Mouse (Mus musculus): Measurements from ENCODE around the gene Cabp1.

Gene Cabp1

DNA sequence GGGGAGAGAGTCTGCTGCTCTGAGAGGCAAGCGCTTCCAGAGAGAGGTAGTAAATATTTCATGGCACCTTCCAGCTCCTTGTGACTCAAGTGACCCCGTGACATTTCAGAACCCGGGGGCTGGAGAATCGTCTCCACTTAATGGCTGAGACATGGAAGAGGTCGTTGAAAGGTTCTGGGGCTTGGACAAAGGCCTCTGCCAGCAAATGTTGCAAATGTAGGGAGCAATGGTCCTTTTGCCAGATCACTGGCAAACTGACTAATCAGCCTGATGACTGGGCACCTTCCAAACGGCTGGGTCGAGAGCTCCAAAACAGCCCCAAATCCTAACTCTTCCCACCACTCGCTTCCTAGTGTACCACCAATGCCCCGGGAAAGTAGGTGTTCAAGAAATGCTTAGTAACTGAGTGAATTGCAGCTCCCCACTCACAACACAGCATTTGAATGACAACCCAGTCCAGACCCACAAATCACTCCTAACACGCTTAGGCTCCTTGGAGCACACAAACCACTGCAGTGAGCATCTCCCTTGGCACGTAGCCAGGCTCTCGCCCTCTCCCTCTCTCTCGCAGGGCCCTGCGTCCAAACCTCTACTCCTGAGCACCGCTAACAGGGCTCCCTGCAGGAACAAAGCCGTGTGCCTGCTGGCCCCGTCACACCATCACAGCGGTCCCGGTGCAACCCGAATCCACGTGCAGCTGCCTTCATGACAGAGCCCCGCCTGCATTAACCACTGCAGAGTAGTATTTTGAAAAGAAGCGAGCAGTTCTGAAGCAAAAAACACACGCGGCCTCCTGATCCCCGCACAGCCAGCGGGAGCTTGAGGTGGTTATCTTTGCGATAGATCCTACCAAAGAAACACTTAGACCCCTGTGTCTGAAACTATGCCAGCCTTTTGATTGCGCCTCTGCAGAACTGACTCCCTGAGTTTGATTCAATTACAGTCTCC, 2.0 kb downstream of the Cabp1 start:
- CTCF ChIA-PET: interaction anchor here in 3 of 4 experiments (0.6 to 1.0 kb wide), 4 partner anchors 11 to 212 kb away, joined by 3 to 18 read pairs (median 5); no protein-coding TSS in a partner anchor
- POLR2A ChIA-PET: interaction anchor here (0.7 to 6.6 kb wide), 12 partner anchors 8 to 283 kb away, joined by 3 to 70 read pairs (median 3); no protein-coding TSS in a partner anchor

DNA sequence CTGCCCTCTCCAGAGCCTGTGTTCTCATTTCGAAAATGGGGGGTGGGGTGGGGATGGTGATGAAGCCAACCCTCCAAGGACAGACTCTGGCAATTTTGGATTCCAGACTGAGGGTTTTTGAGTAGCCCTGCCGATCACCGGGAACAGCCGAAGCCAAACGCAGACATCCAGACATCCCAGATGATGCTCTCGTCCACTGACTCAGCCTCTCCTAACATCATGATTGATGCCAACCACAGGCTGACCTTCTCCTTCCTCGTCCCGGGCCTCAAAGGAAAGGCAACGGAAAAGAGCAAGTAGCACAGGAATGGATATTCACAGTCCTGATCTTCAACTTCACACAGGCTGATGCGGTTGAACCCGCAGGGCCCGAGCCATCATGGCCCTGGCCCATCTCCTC, 4.1 kb downstream of the Cabp1 start:
- CTCF ChIA-PET: no interaction called here
- POLR2A ChIA-PET: interaction anchor here in 1 of 4 experiments (6.6 kb wide), 1 partner anchor 15 kb away, joined by 70 read pairs; no protein-coding TSS in a partner anchor

DNA sequence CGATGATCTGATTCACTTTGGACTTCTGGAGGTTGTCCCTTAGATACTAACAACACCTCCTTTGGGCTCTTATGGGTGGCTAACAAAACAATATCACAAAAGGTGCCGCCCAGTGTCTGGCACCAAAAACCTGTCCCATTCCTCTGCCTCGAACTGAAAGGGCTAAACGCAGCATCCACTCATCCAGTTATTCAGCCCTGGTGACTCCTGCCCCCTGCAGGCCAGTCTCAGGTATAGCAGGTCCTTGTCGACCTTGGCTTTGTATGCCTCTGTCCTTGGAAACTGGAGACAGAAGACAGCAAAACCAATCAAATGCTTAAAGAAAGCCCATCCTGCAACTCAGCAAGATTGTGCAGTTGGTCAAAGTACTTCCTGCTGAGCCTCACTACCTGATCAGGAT, 5.4 kb downstream of the Cabp1 start:
- CTCF ChIA-PET: interaction anchor here (0.7 to 3.3 kb wide), 11 partner anchors 10 to 358 kb away, joined by 3 to 25 read pairs (median 5); no protein-coding TSS in a partner anchor

DNA sequence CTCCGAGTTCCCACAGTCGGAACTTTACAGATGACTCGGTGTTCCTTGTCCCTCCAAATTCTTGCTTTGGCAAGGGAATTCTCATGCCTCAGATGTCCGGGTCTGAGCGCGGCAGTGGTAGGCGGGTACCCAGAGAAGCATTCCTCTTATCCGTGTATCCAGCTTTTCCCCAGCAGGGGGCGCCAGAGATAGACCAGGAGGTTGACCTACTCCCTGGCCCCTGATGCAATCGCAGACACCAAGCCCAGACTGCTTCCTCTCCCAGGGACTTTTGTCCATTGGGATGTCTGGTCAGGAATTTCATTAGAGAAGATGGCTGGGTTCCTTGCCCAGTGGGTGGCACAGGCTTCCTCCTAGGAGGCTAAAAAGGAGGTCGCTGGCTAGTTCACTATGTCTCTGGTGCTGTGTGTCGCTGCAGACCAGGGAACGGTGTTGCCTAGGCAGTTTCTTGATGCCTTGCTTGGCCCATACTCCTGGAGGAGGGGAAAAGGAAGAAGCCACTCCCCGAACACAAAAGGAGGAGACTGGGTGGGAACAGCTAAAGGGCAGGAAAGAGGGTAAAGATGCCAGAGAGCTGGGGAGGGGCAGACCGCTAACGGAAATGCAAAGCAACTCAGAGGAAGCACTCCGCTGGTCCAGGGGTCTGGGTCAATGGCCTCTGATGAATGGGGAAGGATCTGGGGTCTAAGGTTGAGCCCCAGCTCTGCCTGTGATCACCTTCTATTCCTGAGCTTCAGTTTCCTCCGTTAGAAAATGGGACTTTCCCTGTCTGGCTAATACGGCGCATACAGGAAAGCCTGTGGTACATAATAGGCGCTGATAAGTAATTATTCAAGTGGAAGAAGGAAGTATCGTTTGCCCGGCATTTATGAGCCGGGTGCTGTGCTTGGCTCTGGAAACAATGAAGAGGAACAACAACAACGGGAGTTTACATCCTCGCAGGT, 6.7 kb downstream of the Cabp1 start:
- POLR2A ChIA-PET: interaction anchor here in 3 of 4 experiments (0.5 to 4.8 kb wide), 72 partner anchors 8 to 350 kb away, joined by 3 to 35 read pairs (median 4); partner anchors contain the start of genes Mlec (in 3 of the 3), Unc119b (in 3 of the 3), Rnf10 (in 2 of the 3) and Pop5 (in 1 of the 3)

More for the DNA sequence above, 5.4 kb downstream of the Cabp1 start:
- POLR2A ChIA-PET: interaction anchor here in 3 of 4 experiments (0.8 to 4.8 kb wide), 11 partner anchors 10 to 84 kb away, joined by 3 to 34 read pairs (median 13); partner anchors contain the start of genes Mlec (in 1 of the 3), Rnf10 (in 1 of the 3) and Unc119b (in 1 of the 3)

DNA sequence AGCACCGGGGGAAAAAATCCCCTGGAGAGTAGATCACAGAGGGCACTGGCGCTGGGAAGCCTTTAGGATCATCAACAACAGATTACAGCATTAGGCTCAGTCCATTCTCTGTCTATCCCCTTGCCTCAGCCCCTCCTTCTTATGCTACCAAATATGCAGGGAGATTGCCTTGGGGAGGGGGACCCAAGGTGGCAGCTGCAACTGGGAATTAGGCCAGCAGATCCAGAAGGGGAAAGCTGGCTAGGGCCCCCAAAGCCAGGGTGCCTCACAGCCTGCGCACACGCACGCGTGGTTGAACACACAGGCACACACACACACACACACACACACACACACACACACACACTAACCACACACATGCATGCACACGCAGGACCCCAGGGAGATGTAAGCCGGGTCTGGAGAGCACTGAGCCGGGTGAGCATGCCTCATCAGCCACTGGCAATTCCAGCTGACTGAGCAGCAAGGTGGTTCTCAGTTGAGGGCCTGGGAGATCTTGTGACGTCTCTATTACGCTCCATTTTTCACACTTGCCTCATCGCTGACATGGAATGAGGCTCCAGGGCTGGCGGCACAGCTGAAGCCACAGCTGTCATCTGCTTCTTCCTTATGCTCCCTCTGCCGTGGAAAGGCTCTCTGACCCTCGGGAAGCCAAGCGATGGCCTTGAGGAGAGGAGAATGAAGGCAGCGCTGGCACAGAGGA, 7.7 kb downstream of the Cabp1 start:
- CTCF ChIA-PET: interaction anchor here (0.6 to 3.3 kb wide), 44 partner anchors 7 to 369 kb away, joined by 3 to 25 read pairs (median 4); partner anchors contain the start of genes Pop5 (in 2 of the 4), Acads (in 1 of the 4), Mlec (in 1 of the 4) and Srsf9 (in 1 of the 4)
- POLR2A ChIA-PET: interaction anchor here (0.5 to 4.8 kb wide), 64 partner anchors 7 to 305 kb away, joined by 3 to 35 read pairs (median 4); partner anchors contain the start of genes Cabp1 (in 2 of the 4), Mlec (in 2 of the 4), Unc119b (in 2 of the 4) and Pop5 (in 1 of the 4)

More for the DNA sequence above, 6.7 kb downstream of the Cabp1 start:
- CTCF ChIA-PET: interaction anchor here (0.5 to 3.3 kb wide), 59 partner anchors 8 to 368 kb away, joined by 3 to 25 read pairs (median 4); partner anchors contain the start of genes Pop5 (in 2 of the 4), Acads (in 1 of the 4), Mlec (in 1 of the 4) and Rnf10 (in 1 of the 4)

DNA sequence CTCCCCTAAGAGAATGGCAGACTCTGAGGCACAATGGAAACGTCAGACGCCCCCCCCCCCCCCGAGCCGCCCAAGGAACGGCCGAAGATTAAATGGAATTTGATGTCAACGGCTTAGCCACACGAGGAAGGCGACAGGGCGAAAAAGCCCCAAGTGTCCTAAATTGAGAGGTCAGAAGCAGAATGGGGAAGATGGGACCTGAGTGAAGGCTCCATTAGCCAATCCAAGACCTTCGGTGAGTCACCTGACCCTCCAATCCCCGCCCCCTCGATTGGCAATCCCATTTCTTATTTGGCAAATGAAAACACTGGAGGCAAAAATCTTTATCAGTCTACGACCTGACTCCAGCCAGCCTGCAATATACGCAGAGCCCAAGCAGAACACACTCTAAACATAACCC, 9.5 kb downstream of the Cabp1 start:
- ChIA-PET POLR2A (interaction anchor here in 3 of 4 experiments (0.7 to 2.8 kb wide), 16 partner anchors 9 to 654 kb away, joined by 3 to 14 read pairs (median 4); partner anchors contain the start of genes Cabp1 (in 2 of the 3), Dynll1 (in 1 of the 3), Mlec (in 1 of the 3) and Rnf10 (in 1 of the 3)), CTCF (interaction anchor here in 3 of 4 experiments (0.5 to 1.4 kb wide), 8 partner anchors 10 to 348 kb away, joined by 3 to 7 read pairs (median 4); partner anchors contain the start of genes Cabp1 (in 1 of the 3) and Unc119b (in 1 of the 3))

DNA sequence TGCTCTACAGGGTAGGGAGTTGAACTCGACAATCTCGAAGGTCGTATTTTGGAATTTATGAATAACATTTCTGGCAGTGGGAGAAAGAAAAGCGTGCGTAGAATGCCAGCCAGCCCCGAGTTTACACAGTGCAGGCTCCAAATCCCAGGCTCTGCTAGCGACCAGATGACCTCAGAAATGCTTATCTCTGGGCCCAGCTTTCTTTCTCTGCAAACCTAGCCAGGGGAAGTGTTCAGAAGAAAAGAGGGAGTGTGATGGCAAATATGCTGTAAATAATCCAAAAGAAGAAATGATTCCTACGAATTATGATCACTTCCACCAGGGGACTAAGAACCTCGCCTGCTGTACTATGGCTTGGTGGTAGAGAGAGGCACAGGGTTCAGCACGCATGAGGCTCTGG, 10.7 kb downstream of the Cabp1 start:
- ChIA-PET POLR2A (interaction anchor here in 2 of 4 experiments (1.0 to 3.3 kb wide), 11 partner anchors 8 to 49 kb away, joined by 3 to 29 read pairs (median 4); partner anchors contain the start of genes Cabp1 (in 1 of the 2), Mlec (in 1 of the 2) and Unc119b (in 1 of the 2)), CTCF (interaction anchor here in 1 of 4 experiments (1.4 kb wide), 1 partner anchor 11 kb away, joined by 5 read pairs; the partner anchor contains the start of gene Cabp1)

DNA sequence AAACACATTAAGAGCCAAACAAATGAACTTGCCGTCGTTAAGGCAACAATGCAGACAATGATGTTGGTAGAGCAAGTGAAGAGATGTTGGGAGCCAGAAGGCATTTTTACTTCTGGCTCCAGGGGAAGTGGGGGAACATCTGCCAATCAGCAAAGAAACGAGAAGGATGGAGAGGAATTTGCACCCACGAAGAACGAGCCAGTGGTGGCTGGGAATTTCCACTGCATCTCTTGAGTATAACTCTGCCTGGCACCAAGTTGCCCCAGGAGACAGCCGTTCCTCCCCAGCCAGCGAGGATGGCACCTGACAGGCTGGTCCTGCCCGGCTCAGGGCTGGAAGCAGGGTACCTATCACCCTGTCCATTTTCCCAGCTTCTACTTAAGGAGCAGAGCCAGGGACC, 11.3 kb downstream of the Cabp1 start:
- ChIA-PET CTCF (interaction anchor here in 3 of 4 experiments (0.6 to 1.2 kb wide), 5 partner anchors 17 to 345 kb away, joined by 3 to 7 read pairs (median 4); no protein-coding TSS in a partner anchor), POLR2A (interaction anchor here in 3 of 4 experiments (0.6 to 3.3 kb wide), 19 partner anchors 9 to 172 kb away, joined by 3 to 29 read pairs (median 4); partner anchors contain the start of genes Rnf10 (in 2 of the 3), Acads (in 1 of the 3), Cabp1 (in 1 of the 3) and Mlec (in 1 of the 3))

DNA sequence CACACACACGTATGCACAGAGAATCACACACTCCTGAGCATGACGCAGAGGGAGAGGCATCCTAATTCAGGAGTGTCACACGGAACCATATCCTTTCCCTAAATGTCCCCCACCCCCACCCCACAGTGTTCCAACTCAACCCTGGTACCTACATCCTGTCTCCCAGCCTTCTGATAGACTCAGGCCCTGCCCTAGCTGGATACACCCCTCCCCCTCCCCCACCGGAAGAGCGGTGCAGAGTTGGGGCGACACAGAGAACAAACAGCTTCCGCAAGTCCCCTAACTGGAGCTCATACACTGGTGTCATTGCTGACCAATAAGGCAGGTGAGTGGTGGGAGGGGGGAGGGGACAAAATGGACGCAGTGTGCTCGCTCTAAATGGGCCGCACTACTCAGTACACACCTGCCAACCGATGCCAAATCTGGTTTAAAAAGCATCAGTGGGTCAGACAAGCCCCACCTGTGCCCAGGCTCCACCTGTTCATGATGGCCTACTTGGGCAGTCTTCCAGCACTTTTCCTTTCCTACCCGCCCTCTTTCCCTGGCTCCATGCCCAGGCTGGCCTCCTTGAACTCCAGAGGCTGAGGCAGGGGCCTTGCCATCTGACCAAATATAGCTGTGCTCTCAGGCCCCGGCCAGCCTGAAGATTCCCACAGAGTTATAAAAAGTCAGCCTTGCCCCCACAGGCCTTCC, 12.8 kb downstream of the Cabp1 start:
- POLR2A ChIA-PET: interaction anchor here (0.6 to 3.8 kb wide), 46 partner anchors 11 to 1951 kb away, joined by 3 to 29 read pairs (median 4); partner anchors contain the start of genes Dynll1 (in 2 of the 4), Mlec (in 2 of the 4), Pop5 (in 2 of the 4) and Cabp1 (in 1 of the 4)
- CTCF ChIA-PET: interaction anchor here (0.5 to 3.0 kb wide), 20 partner anchors 9 to 903 kb away, joined by 3 to 24 read pairs (median 6); partner anchors contain the start of gene Cabp1 (in 1 of the 4)

DNA sequence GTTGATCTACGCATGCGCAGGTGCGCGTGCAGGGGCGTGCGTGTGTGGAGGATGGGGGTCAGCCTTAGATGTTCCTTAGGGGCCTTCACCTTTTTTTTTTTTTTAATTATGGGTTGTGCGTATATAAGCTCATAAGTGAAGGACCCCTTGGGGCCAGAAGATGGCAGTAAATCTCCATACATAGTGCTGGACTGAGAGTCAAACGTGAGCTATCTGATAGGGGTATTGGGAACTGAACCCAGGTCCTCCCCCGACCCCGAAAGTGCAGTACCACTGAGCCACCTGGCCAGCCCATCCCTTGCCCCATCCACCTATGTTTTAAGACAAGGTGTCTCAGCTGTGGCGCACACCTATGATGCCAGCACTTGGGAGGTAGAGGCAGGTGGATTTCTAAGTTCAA, 14.6 kb downstream of the Cabp1 start:
- ChIA-PET POLR2A (interaction anchor here in 3 of 4 experiments (0.6 to 3.8 kb wide), 27 partner anchors 8 to 1609 kb away, joined by 3 to 15 read pairs (median 4); partner anchors contain the start of genes Mlec (in 1 of the 3) and Rnf10 (in 1 of the 3)), CTCF (interaction anchor here (0.6 to 3.0 kb wide), 45 partner anchors 8 to 285 kb away, joined by 3 to 24 read pairs (median 4); partner anchors contain the start of genes Cabp1 (in 2 of the 4), Pop5 (in 2 of the 4), Coq5 (in 1 of the 4) and Unc119b (in 1 of the 4))

DNA sequence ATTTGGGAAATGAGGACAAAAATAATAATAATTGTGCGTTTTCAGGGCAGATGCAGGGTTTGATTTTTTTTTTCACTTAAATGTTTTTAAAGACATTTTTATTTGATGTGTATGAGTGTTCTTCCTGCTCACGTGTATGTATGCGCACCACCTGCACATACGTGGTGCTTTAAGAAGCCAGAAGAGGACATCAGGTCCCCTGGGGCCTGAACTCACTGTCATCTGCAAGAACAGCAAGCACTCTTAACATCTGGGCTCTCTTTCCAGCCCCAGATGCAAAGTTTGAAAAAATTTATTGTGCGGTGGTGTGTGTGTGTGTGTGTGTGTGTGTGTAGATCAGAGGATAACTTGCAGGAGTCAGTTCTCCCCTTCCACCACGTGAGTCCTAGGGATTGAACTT, 16.3 kb downstream of the Cabp1 start:
- POLR2A ChIA-PET: interaction anchor here in 3 of 4 experiments (0.8 to 3.8 kb wide), 4 partner anchors 12 to 20 kb away, joined by 3 to 14 read pairs (median 5); partner anchors contain the start of genes Cabp1 (in 1 of the 3) and Mlec (in 1 of the 3)

DNA sequence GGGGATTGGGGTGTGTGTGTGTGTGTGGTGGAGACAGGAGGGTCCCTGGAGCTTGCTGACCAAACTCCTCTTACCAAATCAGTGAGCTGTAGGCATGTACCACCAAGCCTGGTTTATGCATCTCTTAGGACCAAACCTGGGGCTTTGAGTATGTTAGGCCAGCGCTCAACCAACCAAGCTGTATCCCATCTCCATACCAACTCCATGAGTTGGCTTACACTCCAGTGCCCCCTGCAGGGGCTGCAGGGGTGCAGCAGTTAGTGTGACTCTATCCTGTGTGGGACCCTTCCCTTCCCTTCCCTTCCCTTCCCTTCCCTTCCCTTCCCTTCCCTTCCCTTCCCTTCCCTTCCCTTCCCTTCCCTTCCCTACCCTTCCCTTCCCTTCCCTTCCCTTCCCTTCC, 19.6 kb downstream of the Cabp1 start:
- POLR2A ChIA-PET: interaction anchor here in 3 of 4 experiments (0.6 to 3.5 kb wide), 18 partner anchors 8 to 315 kb away, joined by 3 to 15 read pairs (median 4); partner anchors contain the start of gene Acads (in 1 of the 3)
- CTCF ChIA-PET: interaction anchor here (0.5 to 5.3 kb wide), 26 partner anchors 8 to 205 kb away, joined by 3 to 43 read pairs (median 4); partner anchors contain the start of genes Acads (in 1 of the 4), Gm10401 (in 1 of the 4) and Unc119b (in 1 of the 4)

More for the DNA sequence above, 16.3 kb downstream of the Cabp1 start:
- CTCF ChIA-PET: interaction anchor here in 1 of 4 experiments (5.3 kb wide), 1 partner anchor 9 kb away, joined by 25 read pairs; no protein-coding TSS in a partner anchor

DNA sequence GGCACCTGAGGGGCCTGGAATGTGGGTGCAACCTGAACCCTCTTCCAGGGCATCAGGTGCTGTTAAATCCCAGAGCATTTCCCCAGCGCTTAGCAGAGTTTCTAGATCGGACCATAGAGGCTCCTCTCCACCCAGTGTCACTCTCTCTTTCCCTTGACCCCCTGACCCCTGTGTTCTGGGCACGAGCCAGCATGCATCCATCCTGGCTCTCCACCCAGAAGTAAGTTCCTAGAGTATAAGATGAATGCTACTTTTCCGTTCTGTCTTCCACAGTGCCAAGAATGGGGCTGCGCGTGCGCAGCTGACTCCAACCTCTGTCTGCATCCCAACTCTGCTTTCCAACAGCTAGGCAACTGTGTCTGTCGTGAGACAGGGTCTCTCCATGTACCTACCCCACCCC, 24.0 kb downstream of the Cabp1 start:
- CTCF ChIA-PET: interaction anchor here in 2 of 4 experiments (0.5 to 1.2 kb wide), 4 partner anchors 17 to 355 kb away, joined by 3 to 7 read pairs (median 4); no protein-coding TSS in a partner anchor
- POLR2A ChIA-PET: interaction anchor here in 2 of 4 experiments (0.7 to 1.4 kb wide), 8 partner anchors 9 to 392 kb away, joined by 3 to 5 read pairs (median 3); no protein-coding TSS in a partner anchor

DNA sequence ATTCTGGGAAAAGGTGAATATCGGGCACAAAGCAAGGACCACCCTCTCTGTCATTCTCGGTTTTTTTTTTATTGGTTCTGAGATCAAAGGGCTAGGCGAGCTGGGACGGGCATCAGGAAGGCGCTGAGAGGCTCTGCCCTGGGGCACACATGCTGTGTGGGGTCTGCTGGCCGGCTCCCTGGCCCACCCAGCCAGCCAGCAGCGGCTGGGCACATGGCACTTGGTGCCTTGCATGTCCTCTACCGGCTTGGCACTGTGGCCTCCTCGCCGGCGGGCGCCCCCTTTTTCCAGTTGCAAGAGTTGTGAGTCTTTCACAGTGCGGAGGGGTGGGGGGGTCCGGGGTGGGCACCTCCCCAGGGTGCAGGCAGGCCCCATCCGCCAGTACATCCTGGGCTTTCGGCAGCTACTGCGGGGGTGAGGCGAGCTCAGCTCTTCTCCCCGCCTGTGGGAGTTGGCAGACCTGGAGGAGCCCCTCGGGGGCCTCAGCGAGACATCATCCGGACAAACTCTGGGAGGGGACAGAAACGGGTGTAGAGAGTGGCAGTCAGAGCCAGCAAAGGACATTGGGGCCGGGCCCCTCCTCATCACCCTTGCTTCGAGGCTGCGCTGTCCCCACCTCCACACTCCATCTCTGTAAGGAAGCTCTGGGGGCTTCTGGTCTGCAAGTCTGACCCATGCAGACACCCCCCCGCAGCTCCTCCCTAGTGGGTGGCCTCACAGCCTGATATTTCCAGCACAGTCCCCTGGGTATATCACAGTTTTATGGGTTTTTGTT, 25.4 kb downstream of the Cabp1 start:
- POLR2A ChIA-PET: interaction anchor here in 3 of 4 experiments (0.6 to 5.1 kb wide), 17 partner anchors 9 to 1259 kb away, joined by 3 to 46 read pairs (median 4); partner anchors contain the start of gene Mlec (in 1 of the 3)
- CTCF ChIA-PET: interaction anchor here in 2 of 4 experiments (0.6 to 1.3 kb wide), 3 partner anchors 10 to 677 kb away, joined by 3 to 4 read pairs (median 3); no protein-coding TSS in a partner anchor
